Mouse (Mus musculus): ENCODE data around the gene Sgms2.

Sgms2 gene

DNA sequence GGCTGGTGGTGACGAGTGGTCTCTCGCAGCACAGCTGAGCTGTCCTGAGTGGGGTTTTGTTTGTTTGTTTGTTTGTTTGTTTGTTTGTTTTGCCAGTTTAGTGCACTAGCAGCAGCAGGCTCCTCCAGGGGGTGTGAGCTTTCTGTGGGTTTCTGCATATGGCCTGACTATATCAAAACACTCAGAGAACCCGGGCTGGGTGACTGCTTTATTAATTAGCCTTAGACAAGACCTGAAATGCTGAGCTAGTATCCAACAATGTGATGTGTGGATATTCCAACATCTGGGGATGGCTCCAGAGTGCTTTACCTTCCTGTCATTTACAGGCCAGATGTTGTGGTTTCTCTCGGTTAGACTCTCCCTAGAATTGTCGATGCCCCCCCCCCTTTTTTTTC, 187.9 kb downstream of the Sgms2 start:
- DNase-seq = no peak

DNA sequence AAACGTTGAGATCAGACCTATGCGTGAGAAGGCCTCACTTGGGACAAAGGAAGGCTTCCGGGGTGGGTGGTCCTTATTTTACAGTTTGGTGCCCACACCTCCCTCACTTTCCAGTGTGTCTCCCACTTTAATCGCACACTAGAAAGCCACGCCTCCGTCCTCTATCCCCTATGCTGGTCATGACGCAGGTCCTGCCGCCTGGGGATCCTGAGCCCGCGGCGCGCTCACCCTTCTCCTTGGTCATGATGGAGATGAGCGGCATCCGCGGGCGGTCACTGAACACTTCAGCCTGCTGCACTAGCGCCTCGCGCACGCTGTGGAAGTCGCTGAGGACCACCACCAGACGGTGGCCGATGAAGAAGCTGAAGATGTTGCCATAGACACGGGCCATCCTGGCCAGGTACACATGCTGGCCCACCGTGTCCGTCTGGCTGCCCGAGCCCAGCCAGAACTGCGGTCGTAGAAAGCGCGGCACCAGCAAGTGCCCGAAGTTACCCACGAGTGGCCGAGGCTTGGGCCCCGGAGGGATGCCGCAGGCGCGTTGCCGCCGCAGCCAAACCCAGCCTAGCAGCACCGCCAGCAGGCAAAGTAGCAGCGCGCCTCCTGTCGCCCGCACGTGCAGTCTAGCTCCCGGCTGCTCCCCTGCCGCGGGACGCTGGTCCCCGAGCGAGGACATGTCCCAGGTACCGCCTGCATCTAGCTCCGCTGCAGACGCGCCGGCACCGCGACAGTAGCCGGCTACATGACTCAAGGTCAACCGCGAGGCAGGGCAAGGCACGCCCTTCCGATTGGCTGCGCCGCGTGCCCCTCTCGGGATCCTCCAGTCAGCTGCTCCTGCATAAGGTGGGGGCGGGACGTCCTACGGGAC, 188.5 kb downstream of the Sgms2 start, which contains the start of gene Cyp2u1:
Gene Cyp2u1, minus strand, starts transcription at position 776 of the 868 bp plus-strand sequence.
- DNase-seq = peak; percentile 100

DNA sequence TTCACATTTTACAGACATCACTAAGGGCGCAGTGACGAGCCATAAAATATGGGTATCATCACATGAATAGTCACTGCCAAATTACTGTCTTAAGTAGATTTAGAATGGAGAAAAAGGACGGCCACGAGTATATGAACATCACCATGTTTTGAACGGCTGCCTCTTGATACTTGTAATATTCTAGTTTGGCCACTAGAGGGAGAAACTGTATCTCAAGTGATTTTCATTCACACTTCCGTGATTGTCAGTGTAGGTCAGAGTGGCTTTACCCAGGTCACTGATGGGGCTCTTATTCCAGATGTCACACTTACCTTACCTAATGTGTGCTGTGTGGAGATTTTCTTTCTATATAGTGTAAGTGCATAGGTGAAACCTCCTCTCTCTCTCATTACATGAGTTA, 191.3 kb downstream of the Sgms2 start:
- peak; percentile 59 for DNase-seq

DNA sequence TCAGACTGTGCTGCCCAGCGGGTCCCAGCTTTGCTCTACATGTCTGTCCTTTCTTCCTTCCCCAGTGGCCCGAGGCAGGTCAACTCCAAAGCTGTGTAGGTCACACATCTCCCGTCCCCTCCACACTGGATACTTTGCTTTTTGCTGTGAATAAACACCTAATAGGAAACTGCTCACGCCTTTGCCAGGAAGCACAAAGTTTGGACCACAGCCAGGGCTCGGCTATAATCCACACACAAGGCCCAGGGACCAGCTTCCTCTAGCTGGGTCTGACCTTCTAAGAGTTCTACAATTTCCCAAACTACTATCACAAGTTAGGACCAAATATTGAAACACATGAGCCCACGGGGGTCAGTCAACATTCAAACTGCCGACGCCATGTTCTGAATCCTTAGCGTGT, 192.1 kb downstream of the Sgms2 start:
- no peak for DNase-seq

DNA sequence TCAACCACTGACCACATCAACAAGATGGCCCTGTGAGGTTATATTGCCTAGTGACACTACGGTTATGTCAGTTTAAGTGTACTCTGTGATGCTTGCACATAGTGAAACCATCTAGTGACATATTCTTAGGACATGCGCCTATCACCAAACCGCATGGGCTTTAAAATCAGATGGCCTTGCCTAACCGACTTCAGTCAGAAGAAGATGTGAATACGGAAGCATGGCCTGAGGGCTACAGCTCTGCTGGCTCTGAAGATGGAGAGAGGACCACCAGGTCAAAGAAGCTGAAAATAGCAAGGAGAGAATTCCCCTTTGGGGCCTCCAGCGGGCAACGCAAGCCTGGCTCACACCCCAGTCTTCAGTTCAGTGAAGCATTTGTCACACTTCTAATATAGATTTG, 194.3 kb downstream of the Sgms2 start:
- peak; percentile 71 for DNase-seq

DNA sequence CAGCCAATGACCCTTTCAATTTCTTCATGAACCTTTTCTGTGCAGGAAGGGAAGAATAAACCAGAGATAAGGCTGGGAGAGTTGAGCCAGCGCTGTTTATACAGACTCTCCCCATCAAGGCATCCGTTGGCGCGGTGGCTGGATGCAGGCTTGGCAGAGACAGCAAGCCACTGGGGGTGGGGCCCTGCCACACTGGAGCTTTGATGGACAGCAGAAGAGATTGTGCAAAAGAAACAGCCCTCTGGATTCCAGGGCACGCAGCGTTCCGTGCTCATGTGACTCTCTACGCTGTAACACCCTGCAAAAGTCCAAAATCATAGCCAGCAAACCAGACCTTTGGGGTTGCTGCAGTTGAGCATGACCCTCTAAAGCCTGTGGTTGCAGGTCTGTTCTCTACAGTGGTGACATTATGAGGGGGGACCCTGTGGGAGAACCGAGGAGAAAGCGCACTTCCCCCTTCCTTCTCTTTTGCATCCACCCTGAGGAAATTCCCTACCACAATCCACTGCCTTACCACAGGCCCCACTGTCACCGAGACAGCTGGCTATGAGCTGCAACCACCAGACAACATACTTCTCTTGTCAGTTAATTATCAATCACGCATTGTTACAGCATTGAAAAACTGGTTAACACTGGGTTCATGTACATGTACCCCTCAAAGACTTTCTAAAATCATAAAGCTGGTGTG, 195.6 kb downstream of the Sgms2 start:
- DNase-seq = peak; percentile 95

DNA sequence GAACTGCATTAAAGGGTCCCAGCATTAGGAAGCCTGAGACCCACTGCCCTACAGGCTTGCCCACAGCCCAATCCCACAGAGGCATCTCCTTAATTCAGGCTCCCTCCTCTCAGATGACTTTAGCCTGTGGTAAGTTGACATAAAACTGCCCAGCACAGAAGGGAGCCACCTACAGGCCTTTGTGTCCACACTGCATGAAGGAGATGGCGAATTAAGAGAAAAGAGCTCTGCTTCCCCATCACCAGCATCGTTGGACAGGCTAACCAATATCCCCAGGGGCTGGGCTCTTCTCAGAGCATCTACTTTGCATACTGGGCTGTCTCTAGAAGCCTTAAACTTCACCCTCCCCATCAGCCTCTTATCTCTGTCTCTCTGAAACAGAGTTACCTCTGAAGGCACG, 196.7 kb downstream of the Sgms2 start:
- DNase-seq = peak; percentile 71

DNA sequence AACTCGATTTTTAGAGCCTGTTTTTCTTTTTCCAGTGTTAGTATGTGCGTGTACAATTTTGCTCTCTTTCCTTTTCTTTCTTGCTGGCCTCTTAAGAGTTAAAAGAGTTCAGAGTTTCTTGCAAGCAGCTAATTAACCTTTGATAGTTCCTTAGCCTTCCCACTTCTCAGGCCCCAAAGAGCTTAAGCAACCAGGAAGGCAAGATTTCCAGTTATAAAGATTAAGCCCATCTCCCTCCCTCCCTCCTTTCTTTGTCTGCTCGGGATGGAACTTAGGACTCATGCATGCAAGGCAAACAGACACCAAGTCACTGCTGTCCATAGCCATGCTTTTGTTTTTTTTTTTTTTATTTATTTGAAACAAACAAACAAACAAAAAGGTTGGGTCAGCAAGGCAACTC, 198.3 kb downstream of the Sgms2 start:
- DNase-seq = peak; percentile 5

DNA sequence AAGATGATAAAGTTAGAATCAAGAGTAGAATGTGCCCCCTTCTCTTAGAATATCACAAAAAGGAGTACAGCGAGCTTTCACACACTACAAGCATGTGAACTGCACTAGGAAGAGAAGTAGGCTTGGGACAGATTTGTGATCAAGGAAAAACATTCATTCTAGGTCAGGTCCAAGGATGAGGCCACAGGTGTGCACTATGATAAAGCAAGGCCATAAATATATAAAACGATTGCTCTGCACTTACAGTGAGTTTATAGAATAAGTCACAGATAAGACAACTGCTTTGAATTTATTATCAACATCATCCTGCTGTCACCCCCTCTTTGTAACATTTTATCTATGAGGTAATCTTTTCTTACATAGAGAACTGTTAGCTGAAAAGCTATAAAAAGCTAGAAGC, 198.9 kb downstream of the Sgms2 start:
- no peak for DNase-seq

DNA sequence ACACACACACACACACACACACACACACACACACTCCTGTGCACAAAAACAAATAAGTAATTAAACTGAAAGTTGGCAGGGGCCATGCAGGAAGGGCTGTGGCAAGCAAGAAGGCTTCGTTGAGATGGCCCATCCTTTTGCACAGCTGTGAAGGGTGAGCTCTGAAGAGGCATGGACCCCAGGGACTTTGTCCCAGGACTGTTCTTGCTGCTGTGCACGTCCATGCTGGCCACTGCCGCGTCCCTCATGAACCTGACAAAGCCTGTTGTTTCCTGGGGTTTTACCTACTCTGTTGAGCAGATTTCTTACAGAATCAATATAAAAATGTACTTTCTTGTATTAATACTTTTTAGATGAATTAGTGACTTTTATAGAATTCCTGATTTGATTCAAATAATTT, 199.3 kb downstream of the Sgms2 start:
- peak; percentile 76 for DNase-seq

DNA sequence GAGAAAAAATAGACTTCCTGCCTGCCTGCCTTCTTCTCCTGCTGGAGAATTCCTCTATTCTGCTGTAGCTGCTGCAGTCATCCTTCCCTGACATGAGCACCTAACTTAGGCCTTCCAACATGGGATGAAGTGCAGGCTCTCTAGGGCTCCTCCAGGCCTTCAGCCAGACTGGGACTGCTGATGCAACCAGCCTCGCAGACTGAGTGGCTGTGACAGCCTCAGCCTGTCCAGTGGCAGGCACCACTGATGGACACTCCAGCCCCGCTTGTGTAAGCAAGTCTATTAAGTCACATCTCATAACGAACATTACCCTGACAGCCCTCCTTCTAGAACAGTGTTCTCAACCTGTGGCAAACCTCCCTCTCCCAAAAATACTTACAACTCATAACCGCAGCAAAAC, 217.1 kb downstream of the Sgms2 start:
- DNase-seq = no peak

DNA sequence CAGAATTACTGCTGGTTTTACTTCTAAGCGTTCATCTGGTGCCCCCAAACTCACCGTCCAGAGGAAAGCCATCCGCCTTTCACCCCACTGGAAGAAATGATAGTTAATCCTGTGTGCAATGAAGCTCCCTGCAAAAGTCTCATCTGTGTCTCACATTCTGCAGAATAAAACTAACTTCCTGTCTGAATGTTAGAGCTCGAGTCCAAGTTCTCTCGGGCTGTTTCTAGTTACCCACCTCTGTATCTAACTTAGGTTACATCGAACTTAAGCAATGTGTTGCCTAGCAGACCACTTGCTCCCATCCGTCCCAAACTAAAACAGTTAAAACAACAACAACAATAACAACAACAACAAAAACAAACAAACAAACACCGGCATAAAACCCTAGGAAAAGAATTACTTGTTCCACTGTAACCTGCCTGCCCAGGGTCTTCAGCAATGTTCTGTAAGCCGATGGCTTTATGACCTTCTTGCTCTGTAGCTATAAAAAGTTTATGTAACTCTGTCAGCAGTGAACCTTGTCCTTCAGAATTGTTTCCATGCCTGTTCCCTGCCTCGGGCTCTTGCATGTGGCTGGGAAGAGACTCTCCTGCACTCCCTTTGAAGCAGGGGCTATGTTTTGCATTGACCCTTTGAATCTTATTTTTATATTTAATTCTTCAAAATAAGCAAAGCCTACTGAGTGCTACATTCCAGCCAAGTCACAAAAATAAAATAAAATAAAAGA, 218.7 kb downstream of the Sgms2 start:
- DNase-seq = no peak

DNA sequence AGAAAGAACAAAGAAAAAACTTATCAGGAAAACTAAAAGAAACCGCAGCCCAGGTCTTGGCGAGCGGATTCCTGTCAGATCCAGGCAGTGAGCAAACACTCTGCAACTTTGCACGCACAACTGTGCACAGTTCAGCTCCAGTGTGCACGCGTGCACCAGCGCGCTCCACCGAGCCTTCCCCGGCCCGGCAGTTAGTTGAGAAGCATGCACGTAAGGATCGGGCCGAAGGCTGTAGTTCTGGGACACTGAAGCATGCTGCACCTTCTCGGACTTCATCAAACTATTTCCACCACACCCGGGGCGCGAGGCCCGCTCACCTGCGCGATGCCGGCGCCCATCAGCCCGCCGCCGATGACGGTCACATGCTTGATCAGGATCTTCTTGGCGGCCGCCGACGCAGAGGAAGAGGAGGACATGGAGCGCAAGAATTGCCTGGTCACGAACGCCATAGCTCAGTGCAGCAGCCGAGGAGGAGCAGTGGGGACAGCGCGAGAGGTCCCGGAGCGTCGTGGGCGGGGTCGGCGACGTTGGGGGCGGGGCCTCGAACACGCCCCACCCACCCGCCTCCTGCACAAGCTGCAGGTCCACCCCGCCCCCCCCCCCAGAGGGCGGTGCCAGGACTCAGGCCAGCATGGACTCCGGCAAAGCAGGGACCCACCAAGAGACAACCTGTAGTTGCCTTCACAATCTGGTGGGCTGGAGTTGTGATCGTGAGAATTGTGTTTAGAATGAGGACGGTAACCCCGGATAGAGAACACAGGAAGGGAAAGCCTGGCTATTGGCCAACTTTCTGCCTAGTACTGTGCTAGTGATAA, 219.4 kb downstream of the Sgms2 start, which contains the start of gene Hadh:
Gene Hadh, minus strand, starts transcription at position 543 of the 815 bp plus-strand sequence.
- peak; percentile 99 for DNase-seq

DNA sequence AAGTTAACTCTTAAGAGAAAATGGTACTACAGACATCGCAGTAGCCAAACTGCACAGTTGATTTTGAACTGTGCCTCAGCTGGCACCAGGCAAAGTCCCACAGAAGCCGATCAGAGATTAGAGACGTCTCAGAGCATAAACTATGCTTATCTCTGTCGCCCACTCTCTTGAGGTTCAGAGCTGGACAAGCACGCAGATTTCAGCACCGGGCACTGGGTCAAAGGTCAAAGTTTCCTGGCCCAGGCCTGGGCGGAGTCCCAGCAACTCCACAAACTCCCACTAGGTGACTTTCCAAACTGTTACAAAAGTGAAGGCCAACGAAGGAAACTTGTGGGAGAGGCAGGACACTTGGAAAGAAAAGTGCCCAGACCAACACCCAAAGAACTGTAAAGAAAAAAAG, 220.1 kb downstream of the Sgms2 start:
- peak; percentile 95 for DNase-seq

DNA sequence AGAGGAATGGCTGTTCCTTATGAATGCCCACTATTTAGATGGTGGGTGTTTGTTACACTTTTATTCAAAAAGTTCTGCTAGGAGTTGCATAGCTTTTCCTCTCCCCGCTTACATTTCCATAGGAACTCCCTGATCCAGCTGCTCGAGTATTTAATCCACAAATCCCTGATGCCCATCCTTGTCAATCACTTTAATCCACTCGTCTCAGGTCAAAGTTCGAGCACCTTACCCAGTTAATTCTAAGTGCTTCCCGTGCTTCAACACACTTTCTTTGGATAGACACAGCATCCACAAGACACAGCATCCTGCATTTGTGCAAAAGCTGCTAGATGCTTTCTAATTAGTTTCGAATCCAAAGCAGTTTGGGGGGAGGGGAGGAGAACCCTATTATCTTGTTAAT, 220.8 kb downstream of the Sgms2 start:
- DNase-seq = no peak
